Mouse (Mus musculus): ENCODE results near the gene Srrm2. TPM values are rescaled to one million over a fixed set of nuclear protein-coding genes. Genes with fewer than 3 reads are reported as not detected.

The Srrm2 gene
- polyA plus RNA-seq, 1 experiment from 2014 or later: 327 TPM

- Histone ChIP-seq H3K36me3 (no peaks in the 10 kb centered on the region), H3K4me2 (no peak within 1 kb of the TSS), H3K27me3 (replicated peaks) (peaks cover 61% of the 10 kb centered on the region), H3K27ac (replicated peaks) (no peak within 1 kb of the TSS), H3K9ac (no peak within 1 kb of the TSS), H3K9me3 (no peaks in the 10 kb centered on the region), H3K4me1 (no peaks in the 10 kb centered on the region), H3K4me3 (no peak within 1 kb of the TSS)
- no peak for ATAC-seq (ENCODE audit: extremely low read depth, insufficient number of reproducible peaks, low FRiP score, low TSS enrichment)
- 65% methylated on average over 8 of the region's 8 CpGs for WGBS
Measured at GRCm38 (mm10) chr17:23836006-23836575, 45.8 kb downstream of the Srrm2 start, which contains the start of gene Prss33. Gene Prss33, minus strand, starts transcription at chr17:23836056.

GRCm38 (mm10) chr17:23841145-23841544 lies 50.8 kb downstream of the Srrm2 start:
- H3K9ac ChIP-seq: no peak overlapping the region
- H3K36me3 ChIP-seq: no peaks in the 10 kb centered on the region
- 27% methylated on average over 4 of the region's 4 CpGs for WGBS
- H3K4me1 ChIP-seq: peaks cover 9% of the 10 kb centered on the region; the same call in 1 of the 2 replicates
- no peak overlapping the region for H3K4me2 ChIP-seq
- H3K4me3 ChIP-seq: no peak overlapping the region
- no peaks in the 10 kb centered on the region for H3K9me3 ChIP-seq
- no peak overlapping the region for H3K27ac ChIP-seq (replicated peaks)
- ATAC-seq (ENCODE audit: extremely low read depth, insufficient number of reproducible peaks, low FRiP score, low TSS enrichment): no peak
- peaks cover 26% of the 10 kb centered on the region for H3K27me3 ChIP-seq (replicated peaks)

GRCm38 (mm10) chr17:23843141-23843811 lies 52.9 kb downstream of the Srrm2 start:
- H3K4me3 ChIP-seq: peak overlapping the region; percentile 24; the same call in 1 of the 2 replicates
- ATAC-seq (ENCODE audit: extremely low read depth, insufficient number of reproducible peaks, low FRiP score, low TSS enrichment): no peak

GRCm38 (mm10) chr17:23843812-23844273 lies 53.5 kb downstream of the Srrm2 start, which contains the start of the genes Prss32 and Prss41:
Gene Prss32, plus strand, starts transcription at chr17:23843855.
Gene Prss41, minus strand, starts transcription at chr17:23844172.
- H3K4me2 ChIP-seq: peak within 1 kb of the TSS; percentile 55
- H3K27ac ChIP-seq (replicated peaks): no peak within 1 kb of the TSS
- no peaks in the 10 kb centered on the region for H3K36me3 ChIP-seq
- no peaks in the 10 kb centered on the region for H3K9me3 ChIP-seq
- no peak for ATAC-seq (ENCODE audit: extremely low read depth, insufficient number of reproducible peaks, low FRiP score, low TSS enrichment)
- peaks cover 13% of the 10 kb centered on the region for H3K27me3 ChIP-seq (replicated peaks)
- H3K4me1 ChIP-seq: peaks cover 9% of the 10 kb centered on the region; the same call in 1 of the 2 replicates
- peak within 1 kb of the TSS; percentile 33; the same call in 1 of the 2 replicates for H3K9ac ChIP-seq
- WGBS: 7% methylated on average over 19 of the region's 19 CpGs
- H3K4me3 ChIP-seq: peak within 1 kb of the TSS; percentile 24

More at GRCm38 (mm10) chr17:23843141-23843811, 52.9 kb downstream of the Srrm2 start:
- Histone ChIP-seq H3K4me2 (peak overlapping the region; percentile 55), H3K9me3 (no peaks in the 10 kb centered on the region), H3K27ac (replicated peaks) (no peak overlapping the region), H3K9ac (no peak overlapping the region), H3K36me3 (no peaks in the 10 kb centered on the region), H3K4me1 (peaks cover 9% of the 10 kb centered on the region; the same call in 1 of the 2 replicates), H3K27me3 (replicated peaks) (peaks cover 13% of the 10 kb centered on the region)
- 37% methylated on average over 23 of the region's 23 CpGs for WGBS

- WGBS: 57% methylated on average over 2 of the region's 2 CpGs
Measured at GRCm38 (mm10) chr17:23850028-23850427, 59.7 kb downstream of the Srrm2 start.

GRCm38 (mm10) chr17:23850853-23851749 lies 60.8 kb downstream of the Srrm2 start:
- Histone ChIP-seq H3K4me1 (peaks cover 8% of the 10 kb centered on the region), H3K27ac (replicated peaks) (no peak overlapping the region), H3K9ac (no peak overlapping the region), H3K4me2 (no peak overlapping the region), H3K9me3 (no peaks in the 10 kb centered on the region), H3K4me3 (no peak overlapping the region), H3K27me3 (replicated peaks) (no peaks in the 10 kb centered on the region), H3K36me3 (no peaks in the 10 kb centered on the region)
- WGBS: 44% methylated on average over 18 of the region's 19 CpGs
- no peak for ATAC-seq (ENCODE audit: extremely low read depth, insufficient number of reproducible peaks, low FRiP score, low TSS enrichment)

More at GRCm38 (mm10) chr17:23850028-23850427, 59.7 kb downstream of the Srrm2 start:
- Histone ChIP-seq H3K4me1 (peaks cover 8% of the 10 kb centered on the region), H3K4me2 (no peak overlapping the region), H3K27ac (replicated peaks) (no peak overlapping the region), H3K27me3 (replicated peaks) (no peaks in the 10 kb centered on the region), H3K4me3 (no peak overlapping the region), H3K9me3 (no peaks in the 10 kb centered on the region), H3K9ac (no peak overlapping the region), H3K36me3 (no peaks in the 10 kb centered on the region)
- no peak for ATAC-seq (ENCODE audit: extremely low read depth, insufficient number of reproducible peaks, low FRiP score, low TSS enrichment)

GRCm38 (mm10) chr17:23853292-23853691 lies 63.0 kb downstream of the Srrm2 start:
- Histone ChIP-seq H3K36me3 (no peaks in the 10 kb centered on the region), H3K9me3 (no peaks in the 10 kb centered on the region), H3K4me3 (no peak overlapping the region), H3K9ac (no peak overlapping the region), H3K4me1 (peaks cover 8% of the 10 kb centered on the region), H3K27ac (replicated peaks) (no peak overlapping the region), H3K4me2 (no peak overlapping the region), H3K27me3 (replicated peaks) (no peaks in the 10 kb centered on the region)
- ATAC-seq (ENCODE audit: extremely low read depth, insufficient number of reproducible peaks, low FRiP score, low TSS enrichment): no peak
- WGBS: 28% methylated on average over 5 of the region's 5 CpGs

- WGBS: 62% methylated on average over 10 of the region's 10 CpGs
- ATAC-seq (ENCODE audit: extremely low read depth, insufficient number of reproducible peaks, low FRiP score, low TSS enrichment): no peak
Measured at GRCm38 (mm10) chr17:23854229-23854765, 64.0 kb downstream of the Srrm2 start.

GRCm38 (mm10) chr17:23857193-23857592 lies 66.9 kb downstream of the Srrm2 start:
- WGBS: 78% methylated on average over 6 of the region's 6 CpGs

More at GRCm38 (mm10) chr17:23854229-23854765, 64.0 kb downstream of the Srrm2 start:
- Histone ChIP-seq H3K36me3 (no peaks in the 10 kb centered on the region), H3K4me3 (no peak overlapping the region), H3K4me2 (no peak overlapping the region), H3K27ac (replicated peaks) (no peak overlapping the region), H3K27me3 (replicated peaks) (peaks cover 2% of the 10 kb centered on the region; the same call in 1 of the 2 replicates), H3K9ac (no peak overlapping the region), H3K9me3 (no peaks in the 10 kb centered on the region), H3K4me1 (peaks cover 8% of the 10 kb centered on the region)

GRCm38 (mm10) chr17:23857913-23858312 lies 67.6 kb downstream of the Srrm2 start:
- WGBS: 60% methylated on average over 2 of the region's 2 CpGs
- peaks cover 3% of the 10 kb centered on the region; the same call in 1 of the 2 replicates for H3K27me3 ChIP-seq (replicated peaks)
- no peak for ATAC-seq (ENCODE audit: extremely low read depth, insufficient number of reproducible peaks, low FRiP score, low TSS enrichment)
- peaks cover 8% of the 10 kb centered on the region for H3K4me1 ChIP-seq
- no peak overlapping the region for H3K4me2 ChIP-seq
- no peaks in the 10 kb centered on the region for H3K36me3 ChIP-seq
- no peak overlapping the region for H3K9ac ChIP-seq
- H3K9me3 ChIP-seq: no peaks in the 10 kb centered on the region
- H3K4me3 ChIP-seq: no peak overlapping the region
- no peak overlapping the region for H3K27ac ChIP-seq (replicated peaks)

More at GRCm38 (mm10) chr17:23857193-23857592, 66.9 kb downstream of the Srrm2 start:
- Histone ChIP-seq H3K36me3 (no peaks in the 10 kb centered on the region), H3K27ac (replicated peaks) (no peak overlapping the region), H3K4me1 (peaks cover 8% of the 10 kb centered on the region), H3K27me3 (replicated peaks) (peaks cover 3% of the 10 kb centered on the region; the same call in 1 of the 2 replicates), H3K4me2 (no peak overlapping the region), H3K9me3 (no peaks in the 10 kb centered on the region), H3K9ac (no peak overlapping the region), H3K4me3 (no peak overlapping the region)
- no peak for ATAC-seq (ENCODE audit: extremely low read depth, insufficient number of reproducible peaks, low FRiP score, low TSS enrichment)

All from heart, embryonic 13.5 days (tissue).